Mouse (Mus musculus) C2C12 (cell line): ENCODE measurements around the gene Fnbp1.

Source experiments
- CEBPB ChIP-seq: IDR thresholded peaks from one replicate; pipeline ENCODE4 v1.6.1; 2011; ENCODE audit warnings: low read depth, mild to moderate bottlenecking, control low read depth, moderate library complexity
- CTCF ChIP-seq: IDR thresholded peaks from one replicate; pipeline ENCODE4 v1.5.1; 2011; ENCODE audit not compliant: control insufficient read depth, insufficient read depth, insufficient read length
- FOSL1 ChIP-seq: IDR thresholded peaks from one replicate; pipeline ENCODE4 v1.8.0; 2011; ENCODE audit warnings: mild to moderate bottlenecking, low read length; ENCODE audit not compliant: poor library complexity, insufficient read depth, severe bottlenecking
- MAX ChIP-seq: IDR thresholded peaks from one replicate; pipeline ENCODE4 v1.6.1; 2011; ENCODE audit warnings: mild to moderate bottlenecking, control low read depth
- MYOD1 ChIP-seq: IDR thresholded peaks from one replicate; pipeline ENCODE4 v1.6.1; 2011; ENCODE audit warnings: low read depth; ENCODE audit not compliant: control insufficient read depth, insufficient read length
- MYOG ChIP-seq: IDR thresholded peaks from one replicate; pipeline ENCODE4 v1.6.1; 2011; ENCODE audit not compliant: control insufficient read depth, insufficient read length; ENCODE audit errors: extremely low read depth

- TF ChIP-seq CTCF, result no peak
- TF ChIP-seq MAX, result no peak
- no peak for TF ChIP-seq CEBPB
- no peak for TF ChIP-seq MYOD1
- TF ChIP-seq FOSL1, result no peak
- TF ChIP-seq MYOG, result no peak
These were observed 697 bp upstream of the Fnbp1 start for GRCm38 (mm10) chr2:31142505-31142904.
